Mouse (Mus musculus) cerebellum, postnatal 10 days (tissue): ENCODE results near the gene Col28a1.

Experiments
- DNase-seq, 2 experiments: peaks; one replicate each; pipeline ENCODE4 v3.0.0; 2021; ENCODE audit warnings: mixed read lengths in 2 of 2

The Col28a1 gene

DNA sequence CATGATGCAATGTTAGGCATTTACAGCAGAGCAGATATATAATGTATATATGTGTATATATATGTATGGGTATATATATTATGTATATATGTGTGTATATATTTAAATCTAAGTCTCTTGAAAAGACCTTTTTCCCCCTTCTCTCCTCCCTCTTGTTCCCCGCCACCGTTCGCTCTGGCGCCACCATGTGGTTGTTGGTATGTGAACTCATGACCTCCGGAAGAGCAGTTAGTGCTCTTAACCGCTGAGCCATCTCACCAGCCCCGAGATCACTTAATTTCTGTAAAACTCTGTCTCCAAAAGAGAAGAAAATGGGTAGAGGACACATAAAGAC is 208.8 kb downstream of the Col28a1 start:
- peak; percentile 75 to 76 for DNase-seq

DNA sequence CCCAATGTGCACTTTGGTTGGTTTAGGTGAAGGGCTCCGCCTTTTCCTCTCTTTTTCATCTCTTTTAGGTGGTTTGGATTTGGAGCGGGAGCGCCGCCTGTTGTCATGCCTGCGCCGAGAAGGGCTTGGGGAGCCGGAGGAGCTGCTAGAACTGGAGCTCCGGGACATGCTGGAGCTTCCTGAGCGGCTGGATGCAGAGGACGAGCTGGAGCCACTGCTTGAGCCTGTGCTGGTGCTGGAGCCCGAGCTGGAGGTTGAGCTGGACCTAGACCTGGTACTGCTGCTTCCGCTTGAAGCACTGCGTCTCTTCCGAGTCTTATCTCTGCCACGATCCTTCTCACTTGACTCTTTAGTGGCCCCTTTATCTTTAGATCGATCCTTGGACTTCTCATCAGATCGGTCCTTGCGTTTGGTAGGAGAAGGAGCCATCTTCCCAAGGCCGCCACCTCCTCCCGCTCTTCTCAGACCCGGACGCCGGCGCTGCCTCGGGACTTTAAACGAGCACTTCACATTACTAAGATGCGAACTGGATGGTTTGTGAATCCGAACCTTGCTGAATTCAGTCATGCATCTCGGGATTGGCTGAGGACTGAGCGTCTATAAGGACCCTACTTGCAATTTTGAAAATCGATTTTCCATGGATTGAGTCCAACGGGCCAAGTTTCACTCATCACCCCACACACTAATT is 209.3 kb downstream of the Col28a1 start:
- peak in 1 of 2 experiments; percentile 8 for DNase-seq

DNA sequence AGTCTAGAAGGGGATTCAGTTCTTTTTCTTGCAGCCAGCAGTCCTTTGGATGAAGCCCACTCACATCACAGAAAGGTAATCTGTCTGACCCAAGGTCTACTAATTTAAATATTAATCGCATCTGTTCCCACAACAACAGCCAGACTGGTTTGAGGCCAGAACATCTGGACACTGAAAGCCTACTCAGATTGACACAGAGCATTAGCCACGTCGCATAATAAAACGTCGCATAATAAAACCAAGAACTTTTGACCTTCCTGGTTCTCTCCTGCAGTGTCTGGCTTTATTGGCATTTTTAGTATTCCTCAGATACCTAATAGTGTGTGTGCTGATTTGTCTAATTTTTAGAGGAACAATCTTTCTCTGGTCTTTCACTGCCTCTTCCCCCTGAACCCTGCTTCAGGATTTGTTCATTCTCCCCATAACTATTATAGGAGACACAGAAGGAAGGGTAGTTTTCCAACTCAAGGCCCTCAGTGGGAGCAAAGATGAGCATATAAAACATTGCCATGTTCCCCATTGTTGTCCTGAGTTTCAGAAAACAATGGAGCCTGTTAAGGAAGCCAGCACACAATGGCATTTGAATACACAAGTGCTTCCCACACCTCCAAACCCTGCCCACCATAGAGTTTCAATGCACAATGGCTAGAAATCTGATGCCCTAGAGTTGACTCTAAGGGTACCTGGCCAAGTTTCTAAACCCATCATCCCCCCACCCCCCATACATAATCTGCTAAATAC is 221.2 kb downstream of the Col28a1 start:
- DNase-seq = no peak

DNA sequence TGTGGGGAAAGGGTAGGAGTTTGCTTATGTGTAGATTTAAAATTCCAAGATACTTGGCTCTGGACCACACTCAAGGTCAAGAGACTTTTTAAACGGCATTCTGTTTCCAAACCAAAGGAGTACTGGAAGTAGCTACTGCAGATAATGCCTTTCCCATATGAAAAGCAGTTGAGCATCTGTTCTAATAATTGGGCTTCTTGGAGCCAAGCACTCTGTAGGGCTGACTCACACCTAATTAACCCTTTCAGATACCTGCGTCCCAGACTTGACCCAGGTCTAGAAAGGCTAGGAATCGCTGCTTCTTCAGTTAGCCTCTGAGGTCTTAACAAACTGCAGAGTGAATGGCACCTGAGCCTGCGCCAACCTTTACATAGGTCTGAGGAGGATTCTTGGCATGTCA is 223.0 kb downstream of the Col28a1 start:
- DNase-seq = no peak

DNA sequence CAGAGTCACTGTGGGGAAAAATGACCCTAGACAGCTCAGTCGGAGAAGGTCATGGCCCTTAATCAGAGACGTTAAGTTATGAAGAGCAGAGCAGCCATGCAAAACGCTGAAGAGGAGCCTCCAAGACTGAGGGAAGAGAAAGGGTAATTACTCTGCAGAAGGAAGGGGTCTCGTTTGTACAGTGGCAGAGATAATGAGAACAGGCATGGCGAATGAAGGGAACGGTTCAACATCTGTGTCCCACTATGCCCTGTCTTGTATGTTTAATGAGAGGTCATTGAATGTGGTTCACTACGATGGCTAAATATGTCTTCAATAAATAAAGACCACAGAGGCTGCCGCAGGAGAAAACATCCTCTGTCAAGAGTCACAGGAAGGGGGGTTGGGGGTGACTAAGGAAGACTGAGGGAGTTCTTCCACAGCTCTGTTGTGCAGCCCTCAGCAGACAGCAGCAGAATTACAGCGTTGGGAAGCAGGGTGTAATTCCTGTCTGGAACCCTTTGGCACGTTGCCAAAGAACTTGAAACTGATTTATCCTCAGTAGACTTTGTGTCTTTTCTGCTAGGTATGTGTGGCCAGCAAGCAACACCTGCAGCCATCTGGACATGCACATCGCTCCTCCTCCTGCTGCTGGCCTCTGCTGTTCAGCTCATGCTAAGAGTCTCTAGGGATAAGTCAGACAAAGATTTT is 226.4 kb downstream of the Col28a1 start:
- peak; percentile 8 to 17 for DNase-seq

DNA sequence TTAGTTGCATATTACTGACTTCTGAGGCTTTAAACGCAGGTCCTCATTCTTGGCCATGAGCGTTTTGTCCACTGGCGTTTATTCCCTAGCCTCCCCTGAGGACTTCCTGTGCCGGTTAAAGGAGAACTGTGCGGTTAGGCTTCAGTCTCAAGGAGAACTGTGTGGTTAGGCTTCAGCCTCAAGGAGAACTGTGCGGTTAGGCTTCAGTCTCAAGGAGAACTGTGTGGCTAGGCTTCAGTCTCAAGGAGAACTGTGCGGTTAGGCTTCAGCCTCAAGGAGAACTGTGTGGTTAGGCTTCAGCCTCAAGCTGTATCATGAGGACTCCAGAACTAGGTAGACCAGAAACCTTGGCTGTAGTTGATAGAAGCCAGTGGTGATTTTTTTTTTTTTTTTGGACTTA is 229.7 kb downstream of the Col28a1 start:
- DNase-seq = no peak

DNA sequence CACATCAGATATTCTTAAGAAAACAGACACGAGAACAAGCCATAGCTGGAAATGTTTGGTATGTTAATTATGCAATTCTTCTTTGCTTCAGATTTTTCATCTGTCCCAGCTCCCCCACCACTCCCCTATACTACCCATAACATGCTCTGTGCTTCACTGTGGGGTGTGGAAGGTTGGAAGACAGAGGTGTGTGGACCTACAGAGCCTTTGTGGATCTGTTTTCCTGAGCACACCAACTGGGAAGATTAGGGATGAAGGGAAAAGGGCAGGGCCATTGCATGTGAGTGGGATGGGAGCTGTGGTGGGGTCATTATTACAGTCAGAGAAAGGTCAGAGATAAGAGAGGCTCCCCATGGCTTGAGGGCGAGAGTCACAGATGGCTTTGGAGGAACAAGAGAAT is 240.2 kb downstream of the Col28a1 start:
- DNase-seq = no peak

DNA sequence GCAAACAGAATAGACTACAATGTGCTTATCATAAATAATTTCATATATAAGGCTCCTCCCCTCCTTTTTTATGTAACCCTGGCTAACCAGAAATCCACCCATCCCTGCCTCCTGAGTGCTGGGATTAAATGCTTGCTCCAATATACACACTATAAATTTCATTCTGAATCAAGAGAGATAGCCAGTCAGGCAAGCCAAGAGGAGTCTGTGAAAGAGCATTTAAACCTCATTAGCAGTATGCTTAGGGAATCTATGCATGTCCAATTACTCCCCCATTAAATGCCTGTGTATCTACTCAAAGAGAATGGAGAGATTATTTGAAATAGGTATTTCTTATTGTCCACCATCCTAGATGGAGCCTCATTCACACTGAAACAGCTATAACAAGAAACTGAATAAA is 240.6 kb downstream of the Col28a1 start:
- no peak for DNase-seq
